Mouse (Mus musculus) ES-E14 (cell line): ENCODE results near the gene Spink2. TPM values are rescaled to one million over a fixed set of nuclear protein-coding genes. Genes with fewer than 3 reads are reported as not detected.

Experiments used
- DNase-seq: peaks from one replicate; pipeline ENCODE4 v3.0.0-alpha.2; 2013; ENCODE audit warnings: low read depth, low spot score
- H3K27ac ChIP-seq: 2 replicates; pipeline ENCODE4 v1.5.1; 2012; ENCODE audit warnings: low read depth, mild to moderate bottlenecking, low read length, moderate library complexity, mixed read lengths; ENCODE audit not compliant: poor library complexity, insufficient read depth, severe bottlenecking
- H3K36me3 ChIP-seq: 2 replicates; pipeline ENCODE4 v1.6.1; 2012; ENCODE audit warnings: mild to moderate bottlenecking, low read length, moderate library complexity, mixed read lengths; ENCODE audit not compliant: control insufficient read depth, poor library complexity, insufficient read depth, severe bottlenecking
- H3K4me1 ChIP-seq, 2 experiments: fragments of 150-350 bp in 1 of 2; sonication (generic) in 1 of 2; 2 replicates each; pipeline ENCODE4 v1.6.1; 2012; ENCODE audit warnings: low read length in 2 of 2, mild to moderate bottlenecking in 1 of 2, mixed read lengths in 1 of 2; ENCODE audit not compliant: control insufficient read depth in 2 of 2, insufficient read depth in 2 of 2, poor library complexity in 1 of 2
- H3K4me3 ChIP-seq, 2 experiments: fragments of 150-350 bp in 1 of 2; sonication (generic) in 1 of 2; 2 replicates each; pipeline ENCODE4 v1.5.1; 2012; ENCODE audit warnings: low read length in 2 of 2, low read depth in 1 of 2, mild to moderate bottlenecking in 1 of 2, mixed read lengths in 1 of 2; ENCODE audit not compliant: insufficient read depth in 1 of 2, poor library complexity in 1 of 2, severe bottlenecking in 1 of 2
- H3K9ac ChIP-seq: 2 replicates; pipeline ENCODE4 v1.6.1; 2012; ENCODE audit warnings: low read depth, mild to moderate bottlenecking, low read length, mixed read lengths; ENCODE audit not compliant: poor library complexity, insufficient read depth, severe bottlenecking
- H3K9me3 ChIP-seq: fragments of 150-350 bp; sonication (generic); 2 replicates; pipeline ENCODE4 v1.6.1; 2012; ENCODE audit warnings: low read depth, mild to moderate bottlenecking, low read length; ENCODE audit not compliant: control insufficient read depth, insufficient read depth
- CHD2 ChIP-seq: IDR thresholded peaks from 2 replicates; pipeline ENCODE4 v1.6.1; 2014; ENCODE audit warnings: mild to moderate bottlenecking, low read depth, low read length, inconsistent platforms
- HCFC1 ChIP-seq: IDR thresholded peaks from 2 replicates; pipeline ENCODE4 v1.6.1; 2012; ENCODE audit warnings: low read length, inconsistent platforms, borderline replicate concordance; ENCODE audit not compliant: insufficient read depth
- MAFK ChIP-seq: IDR thresholded peaks from 2 replicates; pipeline ENCODE4 v1.6.1; 2014; ENCODE audit warnings: mild to moderate bottlenecking, low read depth, low read length, inconsistent platforms; ENCODE audit not compliant: insufficient read depth
- ZC3H11A ChIP-seq: IDR thresholded peaks from 2 replicates; pipeline ENCODE4 v1.6.1; 2012; ENCODE audit warnings: low read depth, mild to moderate bottlenecking, inconsistent platforms, low read length, borderline replicate concordance
- ZNF384 ChIP-seq: IDR thresholded peaks from 2 replicates; pipeline ENCODE4 v1.6.1; 2012; ENCODE audit warnings: low read depth, low read length, inconsistent platforms
- in situ Hi-C, 2 experiments: fragments of 600-800 bp; cut with MboI; formaldehyde crosslinking; loops; one replicate each; pipeline ENCODE4 v1.15.1; 2025; ENCODE audit warnings: low sequenced_read_pairs in 2 of 2, inconsistent platforms in 1 of 2; ENCODE audit not compliant: unreplicated experiment in 2 of 2
- total RNA-seq: library from RNA; depleted of rRNA; stranded (reverse); fragments of 300-350 nt; gene quantifications from 2 replicates; pipeline ENCODE4 v1.2.3, GENCODE M21; 2012

Spink2 gene
- total RNA-seq, 1 experiment = 0.98 TPM

- no peak overlapping the region for H3K9ac ChIP-seq
Measured at GRCm38 (mm10) chr5:77183338-77183737, 27.9 kb downstream of the Spink2 start.

GRCm38 (mm10) chr5:77181508-77181907, 29.8 kb downstream of the Spink2 start:
- no peak overlapping the region for H3K9ac ChIP-seq
- H3K4me1 ChIP-seq = peaks cover 4 to 14% of the 10 kb centered on the region in 2 experiments; a peak in 2 of 4 replicates
- no peak for DNase-seq
- H3K36me3 ChIP-seq = no peaks in the 10 kb centered on the region
- no peak overlapping the region for H3K4me3 ChIP-seq
- H3K9me3 ChIP-seq = no peaks in the 10 kb centered on the region
- in situ Hi-C loops = no loop called here
- TF ChIP-seq ZNF384 = no peak
- TF ChIP-seq HCFC1 = no peak
- no peak for TF ChIP-seq ZC3H11A
- TF ChIP-seq MAFK = no peak
- TF ChIP-seq CHD2 = no peak
- H3K27ac ChIP-seq = no peak overlapping the region

More at GRCm38 (mm10) chr5:77183338-77183737, 27.9 kb downstream of the Spink2 start:
- Histone ChIP-seq H3K9me3 (no peaks in the 10 kb centered on the region), H3K4me3 (no peak overlapping the region; a peak in 1 of 4 replicates), H3K4me1 (peaks cover 4 to 10% of the 10 kb centered on the region in 2 experiments; a peak in 3 of 4 replicates), H3K36me3 (no peaks in the 10 kb centered on the region), H3K27ac (0 out of 2 replicates have a peak overlapping the region, but pooled peaks have one; percentile 3)
- TF ChIP-seq HCFC1 (no peak), ZNF384 (no peak), MAFK (no peak), CHD2 (no peak), ZC3H11A (no peak)
- DNase-seq = no peak
- in situ Hi-C loops = no loop called here

- no peaks in the 10 kb centered on the region for H3K9me3 ChIP-seq
- H3K27ac ChIP-seq = no peak overlapping the region
- no peaks in the 10 kb centered on the region for H3K36me3 ChIP-seq
- peaks cover 0 to 9% of the 10 kb centered on the region in 2 experiments; a peak in 1 of 4 replicates for H3K4me1 ChIP-seq
- H3K4me3 ChIP-seq = no peak overlapping the region
- DNase-seq = no peak
- TF ChIP-seq HCFC1 = no peak
- no peak for TF ChIP-seq ZNF384
- TF ChIP-seq CHD2 = no peak
- no peak for TF ChIP-seq MAFK
- TF ChIP-seq ZC3H11A = no peak
- in situ Hi-C loops = no loop called here
- H3K9ac ChIP-seq = no peak overlapping the region
Measured at GRCm38 (mm10) chr5:77178976-77179375, 32.3 kb downstream of the Spink2 start.

GRCm38 (mm10) chr5:77178008-77178407, 33.3 kb downstream of the Spink2 start:
- no peak for DNase-seq
- TF ChIP-seq MAFK (no peak), HCFC1 (no peak), ZNF384 (no peak), ZC3H11A (no peak), CHD2 (no peak)
- in situ Hi-C loops = no loop called here

GRCm38 (mm10) chr5:77174779-77175178, 36.5 kb downstream of the Spink2 start:
- Histone ChIP-seq H3K4me1 (peaks cover 0 to 8% of the 10 kb centered on the region in 2 experiments; a peak in 1 of 4 replicates), H3K9ac (no peak overlapping the region), H3K36me3 (no peaks in the 10 kb centered on the region), H3K27ac (no peak overlapping the region), H3K4me3 (no peak overlapping the region), H3K9me3 (no peaks in the 10 kb centered on the region)
- no peak for DNase-seq
- TF ChIP-seq MAFK = no peak
- no peak for TF ChIP-seq ZC3H11A
- no peak for TF ChIP-seq HCFC1
- no peak for TF ChIP-seq CHD2
- in situ Hi-C loops = no loop called here

More at GRCm38 (mm10) chr5:77178008-77178407, 33.3 kb downstream of the Spink2 start:
- Histone ChIP-seq H3K27ac (no peak overlapping the region), H3K4me3 (no peak overlapping the region), H3K4me1 (peaks cover 0 to 9% of the 10 kb centered on the region in 2 experiments; a peak in 1 of 4 replicates), H3K9me3 (no peaks in the 10 kb centered on the region), H3K9ac (no peak overlapping the region), H3K36me3 (no peaks in the 10 kb centered on the region)
